Mouse (Mus musculus) left cerebral cortex, adult 6 months (tissue): ENCODE measurements around the gene Olfr310. TPM values are rescaled to one million over a fixed set of nuclear protein-coding genes. Genes with fewer than 3 reads are reported as not detected.

Source experiments
- long read RNA-seq, 2 experiments: library from polyadenylated mRNA; unstranded; transcript quantifications; one replicate each; pipeline ENCODE4 v2.0.0; 2019 to 2020
- polyA plus RNA-seq: library from polyadenylated mRNA; unstranded; fragments of <200 nt; fragmentation: Nextera tagmentation; gene quantifications from 2 replicates; pipeline ENCODE4 v1.2.3, GENCODE M21; 2021

The Olfr310 gene
- polyA plus RNA-seq = not detected in 2 replicates
- long read RNA-seq, experiment 1 = 0 reads
- long read RNA-seq, experiment 2 = 0 reads

GRCm38 (mm10) chr7:86277072-86277471, at the start of gene Olfr310:
Gene Olfr310 (minus strand): TSS chr7:86277172.

GRCm38 (mm10) chr7:86325530-86325929, 48.6 kb upstream of the Olfr310 start, which contains the start of gene Olfr308:
Gene Olfr308 (minus strand): TSS chr7:86325630.

GRCm38 (mm10) chr7:86313608-86314007, 36.6 kb upstream of the Olfr310 start, which contains the start of gene Olfr309:
Gene Olfr309 (minus strand): TSS chr7:86313708.

GRCm38 (mm10) chr7:86246208-86246607, 30.8 kb downstream of the Olfr310 start, which contains the start of gene Vmn2r76:
Gene Vmn2r76 (minus strand): TSS chr7:86246308.

Other genes with a start within 250 kb of the Olfr310 start
- gene Vmn2r75, start 105.4 kb downstream of the Olfr310 start, polyA plus RNA-seq = not detected in 2 replicates
- gene Vmn2r76, start 30.9 kb downstream of the Olfr310 start, polyA plus RNA-seq = 0.01 TPM in 1 of 2 replicates, not detected in the other
- gene Olfr309, start 36.5 kb upstream of the Olfr310 start, polyA plus RNA-seq = not detected in 2 replicates
- not detected in 2 replicates for gene Olfr308, start 48.5 kb upstream of the Olfr310 start, polyA plus RNA-seq
- not detected in 2 replicates for gene Olfr307, start 60.4 kb upstream of the Olfr310 start, polyA plus RNA-seq
- not detected in 2 replicates for gene Olfr305, start 89.8 kb upstream of the Olfr310 start, polyA plus RNA-seq
- not detected in 2 replicates for gene Olfr304, start 109.5 kb upstream of the Olfr310 start, polyA plus RNA-seq
- not detected in 2 replicates for gene Olfr303, start 120.6 kb upstream of the Olfr310 start, polyA plus RNA-seq
- not detected in 2 replicates for gene Olfr301, start 126.7 kb upstream of the Olfr310 start, polyA plus RNA-seq
- gene Olfr299, start 182.7 kb upstream of the Olfr310 start, polyA plus RNA-seq = not detected in 2 replicates
- gene Olfr298, start 215.3 kb upstream of the Olfr310 start, polyA plus RNA-seq = not detected in 2 replicates
- gene Olfr297, start 242.8 kb upstream of the Olfr310 start, polyA plus RNA-seq = not detected in 2 replicates